Mouse (Mus musculus) myocyte (in vitro differentiated cells): ENCODE measurements around the gene Rbl2.

ENCODE experiments used
- CEBPB ChIP-seq: IDR thresholded peaks from 2 replicates; pipeline ENCODE4 v1.6.1; 2011; ENCODE audit warnings: mild to moderate bottlenecking, moderate library complexity; ENCODE audit not compliant: poor library complexity, insufficient read depth, severe bottlenecking
- E2F4 ChIP-seq: IDR thresholded peaks from one replicate; pipeline ENCODE4 v1.6.1; 2011; ENCODE audit warnings: mild to moderate bottlenecking, control low read depth, moderate library complexity; ENCODE audit not compliant: insufficient read depth
- MAX ChIP-seq: IDR thresholded peaks from one replicate; pipeline ENCODE4 v1.6.1; 2011; ENCODE audit warnings: low read depth, mild to moderate bottlenecking, control low read depth
- MYOD1 ChIP-seq, 3 experiments: IDR thresholded peaks; one replicate each; pipeline ENCODE4 v1.6.1; 2011; ENCODE audit warnings: control low read depth in 2 of 3, low read depth in 2 of 3, mild to moderate bottlenecking in 2 of 3, moderate library complexity in 1 of 3; ENCODE audit not compliant: insufficient read length in 2 of 3, control insufficient read depth in 1 of 3
- MYOG ChIP-seq, 3 experiments: IDR thresholded peaks; one replicate each; pipeline ENCODE4 v1.6.1; 2011; ENCODE audit warnings: control low read depth in 2 of 3, low read depth in 2 of 3, mild to moderate bottlenecking in 2 of 3; ENCODE audit not compliant: insufficient read length in 2 of 3, control insufficient read depth in 1 of 3, insufficient read depth in 1 of 3
- POLR2A ChIP-seq: IDR thresholded peaks from one replicate; pipeline ENCODE4 v1.6.1; 2011; ENCODE audit warnings: low read depth, mild to moderate bottlenecking, control low read depth, moderate library complexity; ENCODE audit not compliant: insufficient read length
- POLR2AphosphoS2 ChIP-seq: IDR thresholded peaks from one replicate; pipeline ENCODE4 v1.6.1; 2011; ENCODE audit warnings: low read depth, control low read depth; ENCODE audit not compliant: insufficient read length
- REST ChIP-seq: IDR thresholded peaks from one replicate; pipeline ENCODE4 v1.6.1; 2011; ENCODE audit warnings: mild to moderate bottlenecking, control low read depth, moderate library complexity; ENCODE audit not compliant: insufficient read depth, insufficient read length
- SRF ChIP-seq: IDR thresholded peaks from one replicate; pipeline ENCODE4 v1.6.1; 2011; ENCODE audit warnings: low read depth; ENCODE audit not compliant: control insufficient read depth, insufficient read length
- TCF12 ChIP-seq: IDR thresholded peaks from one replicate; pipeline ENCODE4 v1.6.1; 2011; ENCODE audit warnings: mild to moderate bottlenecking, control low read depth; ENCODE audit not compliant: poor library complexity, insufficient read depth, severe bottlenecking
- TCF3 ChIP-seq: IDR thresholded peaks from one replicate; pipeline ENCODE4 v1.6.1; 2011; ENCODE audit warnings: low read depth, control low read depth; ENCODE audit not compliant: insufficient read length
- USF1 ChIP-seq: IDR thresholded peaks from one replicate; pipeline ENCODE4 v1.6.1; 2011; ENCODE audit warnings: low read depth, mild to moderate bottlenecking, control low read depth, moderate library complexity

- TF ChIP-seq POLR2A: no peak
- no peak for TF ChIP-seq CEBPB
- no peak for TF ChIP-seq MYOD1 (IDR thresholded peaks at IDR 0.05; ENCODE audit: control insufficient read depth in 1 of 3, insufficient read length in 2 of 3, low read depth in 2 of 3)
- no peak for TF ChIP-seq TCF3
- no peak for TF ChIP-seq TCF12
- no peak for TF ChIP-seq POLR2AphosphoS2
- TF ChIP-seq MAX: no peak
- TF ChIP-seq USF1: no peak
- no peak for TF ChIP-seq MYOG (IDR thresholded peaks at IDR 0.05; ENCODE audit: control insufficient read depth in 1 of 3, insufficient read depth in 1 of 3, insufficient read length in 2 of 3, low read depth in 2 of 3)
- TF ChIP-seq E2F4: no peak
- TF ChIP-seq REST: no peak
- no peak for TF ChIP-seq SRF
Observed at GRCm38 (mm10) chr8:91070275-91070859, 510 bp downstream of the Rbl2 start.
